Mouse (Mus musculus) lung, postnatal 36 days (tissue): ENCODE data around the gene Olfr584.

Experiments
- DNase-seq: peaks from one replicate; pipeline ENCODE4 v3.0.0; 2022; ENCODE audit warnings: mixed read lengths

Olfr584 gene

DNA sequence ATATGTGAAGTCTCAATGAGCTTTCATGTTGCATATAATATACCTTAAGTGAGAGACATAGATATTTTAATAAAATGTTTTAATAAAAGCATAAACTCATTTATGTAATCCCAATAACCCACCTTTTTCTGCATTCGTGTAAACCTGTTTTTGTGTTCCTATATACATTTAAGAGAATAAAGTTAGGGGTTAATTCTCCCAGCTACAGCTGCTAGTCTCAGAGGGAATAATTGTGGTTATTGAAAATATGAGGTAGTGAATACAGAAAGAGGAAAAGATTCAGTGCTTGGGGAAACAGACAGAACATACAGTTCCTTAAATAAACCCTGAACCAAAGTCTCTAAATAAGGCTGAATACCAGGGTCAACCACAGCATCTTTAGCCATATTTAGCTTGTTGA lies at the start of gene Olfr584:
Gene Olfr584 (plus strand): TSS at position 301 of the 400 bp plus-strand sequence.
- DNase-seq: no peak

DNA sequence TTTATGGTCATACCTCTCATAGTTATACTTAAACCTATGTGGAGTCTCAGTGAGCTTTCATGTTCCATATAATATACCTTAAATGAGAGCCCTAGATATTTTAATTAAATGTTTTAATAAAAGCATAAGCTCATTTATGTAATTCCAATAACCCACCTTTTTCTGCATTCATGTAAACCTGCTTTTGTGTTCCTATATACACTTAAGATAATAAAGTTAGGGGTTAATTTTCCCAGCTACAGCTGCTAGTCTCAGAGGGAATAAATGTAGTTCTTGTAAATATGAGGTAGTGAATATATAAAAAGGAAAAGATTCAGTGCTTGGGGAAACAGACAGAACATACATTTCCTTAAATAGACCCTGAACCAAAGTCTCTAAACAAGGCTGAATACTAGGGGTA lies 44.0 kb upstream of the Olfr584 start, which contains the start of gene Olfr582:
Gene Olfr582 (plus strand): TSS at position 301 of the 400 bp plus-strand sequence.
- DNase-seq: no peak

DNA sequence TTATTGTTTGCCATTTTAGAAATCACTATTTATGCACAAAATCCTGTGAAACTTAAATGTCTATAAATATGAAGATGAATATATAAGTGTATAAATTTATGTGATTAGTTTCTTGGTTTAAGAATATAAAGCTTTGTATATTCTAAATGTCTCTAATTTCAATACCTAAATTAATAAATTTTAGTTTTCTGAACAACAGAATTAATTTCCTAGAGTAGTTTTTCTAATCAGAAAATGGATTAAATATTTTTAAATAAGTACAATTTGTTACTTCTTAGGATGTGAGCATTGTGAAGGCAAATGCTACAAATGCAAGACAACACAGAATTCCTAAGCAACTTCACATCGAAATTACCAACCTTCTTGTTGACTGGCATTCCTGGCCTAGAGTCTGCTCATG lies 30.7 kb upstream of the Olfr584 start, which contains the start of gene Olfr583:
Gene Olfr583 (plus strand): TSS at position 301 of the 400 bp plus-strand sequence.
- DNase-seq: no peak

DNA sequence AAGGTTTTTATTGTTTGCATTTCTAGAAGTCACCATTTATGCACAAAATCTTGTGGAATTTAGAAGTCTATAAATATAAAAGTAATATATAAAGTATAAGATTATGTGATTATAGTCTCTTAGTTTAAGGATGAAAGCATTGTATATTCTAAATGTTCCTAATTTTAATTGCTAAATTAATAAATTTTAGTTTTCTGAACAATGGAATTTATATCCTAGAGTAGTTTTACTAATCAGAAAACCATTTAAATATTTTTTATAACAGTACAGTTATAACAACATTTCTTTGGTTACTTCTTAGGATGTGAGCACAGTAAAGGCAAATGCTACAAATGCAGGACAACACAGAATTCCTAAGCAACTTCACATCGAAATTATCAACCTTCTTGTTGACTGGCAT lies 15.7 kb downstream of the Olfr584 start, which contains the start of gene Olfr585:
Gene Olfr585 (plus strand): TSS at position 301 of the 400 bp plus-strand sequence.
- no peak for DNase-seq

DNA sequence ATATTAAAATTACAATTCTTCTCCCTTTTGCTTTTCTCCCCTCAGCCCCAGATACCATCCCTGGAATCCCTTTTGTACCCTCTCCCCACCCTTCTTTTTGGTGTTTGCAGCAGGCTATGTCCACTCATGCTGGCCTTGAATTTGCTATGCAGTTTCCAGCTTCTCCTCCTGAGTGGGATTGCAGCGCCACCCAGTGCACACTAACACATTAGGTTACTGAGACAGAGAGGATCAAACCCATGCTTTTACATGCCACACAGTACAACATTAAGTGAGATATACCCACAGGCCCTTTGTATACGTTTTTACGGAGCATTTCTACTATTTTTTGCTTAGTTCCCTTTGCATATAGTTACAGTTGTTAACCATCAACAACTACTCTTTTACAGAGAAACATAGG lies 37.7 kb downstream of the Olfr584 start:
- no peak for DNase-seq

DNA sequence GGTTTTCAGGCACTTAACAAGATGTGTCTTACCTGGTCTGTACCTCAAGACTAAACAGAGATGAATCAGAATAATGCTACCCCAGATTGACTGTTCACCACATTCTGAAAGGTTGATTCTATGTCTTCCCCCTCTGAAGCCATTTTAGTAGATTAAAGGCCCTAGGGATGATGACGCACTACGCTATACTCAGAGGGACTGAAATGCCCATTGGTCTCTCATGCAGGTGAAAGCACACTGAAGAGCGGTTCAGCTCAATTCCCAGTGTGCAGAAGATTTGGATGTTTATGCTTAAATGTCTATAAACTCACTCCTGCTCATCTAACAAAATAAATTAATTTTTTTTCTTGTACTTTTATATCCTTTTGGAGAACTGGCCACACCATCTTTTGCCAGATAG lies 43.9 kb downstream of the Olfr584 start, which contains the start of gene Olfr586:
Gene Olfr586 (minus strand): TSS at position 101 of the 400 bp plus-strand sequence.
- no peak for DNase-seq
